Mouse (Mus musculus) cerebellum, adult 11 months (tissue): ENCODE results near the gene Ptgr2.
"Not testable (repeated sequence)": the region's sequence is repeated elsewhere in the genome, so short reads cannot be mapped to it uniquely, and the experiment has no call there.

ENCODE experiments used
- DNase-seq: peaks from one replicate; pipeline ENCODE4 v3.0.0; 2022

Ptgr2 gene

DNA sequence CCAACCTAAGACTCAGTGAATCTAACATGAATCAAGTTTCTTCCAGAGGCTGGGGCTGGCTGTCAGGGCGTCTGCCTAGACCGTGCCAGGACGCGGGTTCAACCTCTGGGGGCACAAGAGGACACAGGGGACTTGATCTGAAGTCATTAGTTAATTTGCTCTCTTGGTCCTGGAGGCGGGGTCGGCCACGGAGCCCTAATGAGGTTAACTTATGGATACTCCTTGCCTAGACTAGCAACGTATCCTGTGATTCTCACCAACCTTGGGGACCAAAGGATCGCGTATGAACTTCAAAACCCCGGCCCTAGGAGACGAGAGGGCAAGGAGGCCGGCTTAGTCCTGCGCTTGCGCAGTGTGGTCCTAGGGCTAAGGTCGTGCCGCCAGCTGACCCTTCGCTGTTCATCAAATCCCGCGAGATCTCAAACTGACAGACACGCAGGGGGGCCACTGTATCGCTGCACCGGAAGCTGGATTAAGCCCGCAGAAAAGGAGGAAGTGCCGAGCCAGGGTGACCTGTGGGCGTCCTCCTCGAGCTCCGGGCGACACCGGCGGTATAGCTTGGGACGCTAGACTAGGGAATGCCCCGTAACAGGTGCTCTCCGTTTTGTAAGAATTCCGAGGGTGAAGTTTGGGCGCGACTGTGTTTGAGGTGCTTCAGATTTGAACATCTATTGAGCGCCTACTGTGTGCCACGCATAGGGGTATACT is at the start of gene Ptgr2:
TSS of gene Ptgr2 (plus strand) at position 348 of the 708 bp plus-strand sequence.
- peak; percentile 87 for DNase-seq

DNA sequence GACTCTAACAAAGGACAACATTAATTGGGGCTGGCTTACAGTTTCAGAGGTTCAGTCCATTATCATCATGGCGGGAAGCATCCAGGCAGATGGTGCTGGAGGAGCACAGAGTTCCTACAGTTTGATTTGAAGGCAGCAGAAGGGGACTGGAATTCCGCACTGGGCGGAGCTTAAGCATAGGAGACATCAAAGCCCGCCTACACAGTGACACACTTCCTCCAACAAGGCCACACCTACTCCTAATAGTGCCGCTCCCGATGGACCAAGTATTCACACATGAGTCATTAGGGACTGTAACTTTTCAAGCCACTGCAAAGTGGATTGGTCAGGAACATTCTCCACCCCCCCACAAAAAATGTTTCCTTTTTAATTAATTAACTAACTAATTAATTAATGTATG is 49.5 kb upstream of the Ptgr2 start:
- DNase-seq, result no peak

DNA sequence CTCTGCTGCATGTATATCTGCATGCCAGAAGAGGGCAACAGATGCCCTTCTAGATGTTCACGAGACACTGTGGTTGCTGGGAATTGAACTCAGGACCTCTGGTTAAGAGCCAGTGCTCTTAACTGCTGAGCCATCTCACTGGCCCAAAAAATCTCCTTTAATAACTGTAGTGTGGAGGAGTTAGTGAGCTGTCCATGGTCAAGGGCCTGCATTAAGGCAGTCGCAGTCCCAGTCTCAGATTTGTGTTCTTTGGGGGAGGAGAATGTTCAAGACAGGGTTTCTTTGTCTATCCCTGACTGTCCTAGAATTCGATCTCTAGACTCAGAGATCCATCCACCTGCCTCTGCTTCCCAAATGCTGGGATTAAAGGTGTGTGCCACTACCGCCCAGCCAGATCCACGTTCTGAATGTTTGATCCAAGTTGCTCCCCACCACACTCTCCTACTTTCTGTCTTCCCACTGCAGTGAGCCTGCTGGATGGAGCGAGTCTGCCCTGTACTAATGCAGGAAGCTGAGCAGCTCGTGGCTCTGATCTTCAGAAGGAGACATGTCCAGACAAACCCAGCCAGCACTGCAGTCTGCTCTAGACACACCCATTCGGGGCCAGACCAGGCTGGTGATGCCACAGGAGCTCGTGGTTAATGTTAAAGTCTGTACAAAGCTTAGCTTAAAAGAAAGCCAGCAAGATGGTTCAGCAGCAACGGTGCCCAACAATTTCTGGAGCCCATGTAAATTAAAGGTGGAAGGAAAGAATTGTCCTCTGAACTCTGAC is 48.9 kb upstream of the Ptgr2 start:
- no peak for DNase-seq

DNA sequence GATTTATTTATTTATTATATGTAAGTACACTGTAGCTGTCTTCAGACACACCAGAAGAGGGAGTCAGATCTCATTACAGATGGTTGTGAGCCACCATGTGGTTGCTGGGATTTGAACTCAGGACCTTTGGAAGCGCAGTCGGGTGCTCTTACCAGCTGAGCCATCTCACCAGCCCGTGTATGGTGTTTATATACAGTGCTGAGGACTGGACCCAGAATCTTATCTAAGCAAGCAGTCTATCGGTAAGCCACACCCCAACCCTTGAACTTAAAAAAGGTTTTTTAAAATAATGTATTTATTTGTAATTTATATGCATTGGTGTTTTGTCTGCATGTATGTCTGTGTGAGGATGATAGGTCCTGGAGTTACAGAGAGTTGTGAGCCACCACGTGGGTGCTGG is 48.0 kb upstream of the Ptgr2 start:
- not testable (repeated sequence) for DNase-seq

DNA sequence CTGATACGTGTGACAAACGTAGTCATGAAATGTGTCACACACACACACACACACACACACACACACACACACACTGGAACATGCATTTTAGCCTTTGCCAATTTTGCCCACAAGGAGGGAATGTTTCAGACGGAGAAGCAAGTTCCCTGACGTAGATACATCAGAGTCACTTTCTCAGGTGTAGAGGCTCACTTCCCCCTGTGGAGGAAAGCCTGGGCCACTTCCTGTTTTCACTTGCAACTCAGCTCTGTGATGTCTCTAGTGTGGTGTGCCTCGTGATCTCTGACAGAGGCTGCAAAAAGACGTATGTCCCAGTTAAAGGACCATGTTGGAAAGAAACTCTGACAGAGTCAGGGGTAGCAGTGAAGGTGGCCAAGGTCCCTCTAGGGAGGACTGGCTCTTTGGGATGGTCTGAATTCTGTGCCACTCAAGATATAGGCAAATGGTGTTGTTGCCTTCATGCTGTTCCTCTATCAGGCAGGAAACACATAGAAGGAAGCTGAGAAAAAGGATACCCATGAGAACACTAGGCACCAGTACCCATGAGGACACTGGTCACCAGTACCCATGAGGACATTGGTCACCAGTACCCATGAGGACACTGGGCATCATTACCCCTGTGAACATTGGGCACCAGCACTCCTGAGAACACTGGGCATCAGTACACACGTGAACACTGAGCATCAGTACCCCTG is 41.8 kb upstream of the Ptgr2 start:
- no peak for DNase-seq

DNA sequence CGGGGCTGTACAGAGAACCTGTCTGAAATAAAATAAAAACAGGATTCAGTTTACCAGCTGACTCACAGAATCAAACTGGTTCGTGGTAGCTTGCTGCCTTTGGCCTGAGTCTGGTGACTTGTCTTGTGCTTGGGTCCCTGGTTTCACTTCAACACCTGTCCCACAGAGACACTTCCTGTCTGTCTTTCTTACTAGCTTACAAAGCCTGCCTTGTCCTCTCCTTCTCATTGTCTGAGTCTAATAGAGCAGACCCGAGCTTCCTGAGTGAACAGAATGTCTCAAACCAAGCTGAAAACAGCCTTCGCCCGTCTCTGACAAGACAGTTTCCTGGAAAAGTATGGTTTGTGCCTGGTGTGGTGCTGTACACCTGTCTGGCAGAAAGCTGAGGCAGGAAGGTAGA is 39.3 kb upstream of the Ptgr2 start:
- no peak for DNase-seq

DNA sequence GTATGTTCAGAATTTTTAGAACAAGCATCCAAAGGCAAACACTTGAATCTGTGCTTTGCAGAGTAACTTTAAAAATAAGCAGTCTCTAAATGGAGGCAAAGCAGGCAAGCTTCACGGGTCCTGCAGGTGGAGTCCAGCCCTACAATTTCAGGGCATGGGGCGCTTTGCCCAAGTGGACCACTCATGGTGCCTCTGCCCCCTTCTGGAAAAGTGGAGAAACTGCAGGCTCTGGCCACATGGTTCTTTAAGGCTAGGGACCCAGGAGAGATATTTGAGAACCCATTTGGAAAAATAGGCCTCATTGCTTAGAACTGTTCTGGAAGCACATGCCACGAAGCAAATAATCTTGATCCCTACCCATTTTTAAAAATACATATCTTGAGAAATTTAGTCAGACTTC is 35.8 kb upstream of the Ptgr2 start:
- peak; percentile 44 for DNase-seq

DNA sequence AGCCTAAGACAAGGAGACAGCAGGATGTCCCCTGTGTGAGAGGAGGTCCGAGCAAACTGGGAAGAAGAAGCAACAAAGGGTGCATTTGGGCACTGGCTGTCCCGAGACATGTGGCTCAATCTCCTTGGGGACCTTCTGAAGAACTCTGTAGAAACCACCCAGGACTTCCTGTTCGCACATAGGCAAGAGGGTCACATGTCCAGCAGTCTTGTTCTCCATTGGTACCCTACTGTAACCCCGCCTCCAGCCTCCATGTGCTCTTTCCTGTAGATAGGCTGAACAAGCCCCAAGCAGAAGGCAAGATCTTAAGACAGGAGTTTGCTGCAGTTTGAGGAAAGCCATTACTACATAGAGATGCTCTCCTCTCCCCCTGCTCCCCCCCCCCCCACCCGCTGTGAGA is 32.2 kb upstream of the Ptgr2 start:
- no peak for DNase-seq

DNA sequence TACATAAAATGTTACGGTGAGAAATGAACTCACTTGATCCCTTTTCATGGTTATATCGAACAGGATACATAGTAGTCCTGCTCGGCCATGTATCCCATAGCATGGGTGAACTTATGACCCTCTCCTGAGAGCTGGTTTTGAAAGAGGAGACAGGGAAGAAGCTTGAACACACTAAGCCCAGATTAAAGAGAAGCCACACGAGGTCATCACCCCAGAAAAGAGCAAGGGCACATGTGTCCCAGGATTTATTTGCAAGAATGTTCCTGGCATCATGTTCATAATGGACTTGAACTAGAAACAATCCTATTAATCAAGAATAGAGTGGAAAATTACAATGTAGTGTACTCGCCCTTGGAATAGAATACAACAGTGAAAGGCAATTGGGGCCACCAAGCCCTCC is 30.1 kb upstream of the Ptgr2 start:
- DNase-seq, result no peak

DNA sequence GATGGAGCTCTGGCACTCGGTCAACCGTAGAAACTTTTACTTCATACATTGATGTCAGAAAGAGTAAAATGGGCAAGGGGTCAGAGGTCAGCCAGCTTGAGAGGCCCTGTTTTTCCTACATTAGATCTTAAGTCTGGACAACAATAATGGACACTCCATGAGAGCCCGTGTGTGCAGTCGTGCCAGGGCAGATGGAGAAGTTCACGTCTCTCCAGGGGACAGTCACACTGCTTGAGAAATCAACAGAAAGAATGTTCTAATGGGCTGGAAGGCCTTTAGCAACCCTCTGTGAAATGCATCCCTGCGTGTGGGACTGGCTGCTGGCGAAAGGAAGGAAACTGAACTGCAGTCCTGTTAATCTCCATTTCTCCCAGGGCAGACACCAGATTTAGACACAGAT is 24.7 kb upstream of the Ptgr2 start:
- no peak for DNase-seq

DNA sequence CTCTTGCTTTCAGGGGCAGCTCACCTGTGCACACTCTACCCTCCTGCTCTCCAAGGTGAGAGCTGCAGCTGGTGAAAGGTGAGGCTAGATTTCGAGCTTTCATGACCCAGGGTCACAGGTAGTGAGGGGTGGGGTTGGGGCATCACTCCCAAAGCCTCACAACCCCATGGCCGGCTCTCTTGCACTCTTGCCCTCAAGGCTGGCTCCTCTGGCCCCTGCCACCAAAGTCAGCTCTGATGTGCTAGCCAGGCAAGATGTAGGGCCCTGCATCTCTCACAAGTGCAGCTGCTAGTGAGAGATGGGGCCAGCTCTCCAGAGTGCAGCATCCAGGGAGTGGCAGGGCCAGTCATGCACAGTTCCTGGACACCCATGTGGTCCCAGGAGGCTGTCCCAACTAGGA is 17.8 kb upstream of the Ptgr2 start:
- no peak for DNase-seq

DNA sequence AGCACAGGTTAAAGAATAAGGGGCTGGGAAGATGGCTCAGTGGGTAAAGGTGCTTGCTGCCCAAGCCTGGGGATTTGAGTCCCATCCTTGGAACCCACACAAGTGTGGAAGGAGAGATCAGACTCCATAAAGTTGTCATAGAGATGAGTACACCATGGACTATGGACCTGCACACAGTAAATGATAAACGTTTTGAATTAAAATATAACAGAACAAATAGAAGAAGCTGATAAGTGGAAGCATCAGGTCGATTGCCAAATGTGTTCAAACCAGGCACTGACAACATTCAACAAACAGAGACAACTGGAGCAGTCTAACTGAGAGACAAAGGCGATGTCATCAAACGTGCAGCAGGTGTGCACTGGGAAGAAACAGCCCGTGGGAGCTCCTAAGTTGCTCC is 11.7 kb upstream of the Ptgr2 start:
- DNase-seq, result no peak

DNA sequence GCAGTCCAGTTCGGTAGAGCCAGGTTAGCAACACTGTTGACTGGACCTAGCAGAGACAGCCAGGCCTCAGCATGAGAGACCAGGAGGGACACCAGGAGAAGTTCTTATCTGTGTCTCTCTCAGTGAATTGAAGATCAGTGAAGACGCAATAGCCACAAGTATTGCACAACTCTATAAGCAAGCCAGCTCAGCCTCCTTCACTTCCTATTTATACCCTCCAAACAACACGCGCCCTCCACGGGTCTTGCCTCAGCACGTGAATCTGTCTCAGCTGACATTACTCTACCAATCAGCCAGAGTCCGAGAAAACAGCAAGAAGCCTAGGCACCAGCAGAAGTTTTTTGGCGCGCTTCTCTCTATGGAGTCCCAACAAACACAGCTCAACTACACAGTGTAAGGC is 9.7 kb upstream of the Ptgr2 start:
- DNase-seq, result no peak

DNA sequence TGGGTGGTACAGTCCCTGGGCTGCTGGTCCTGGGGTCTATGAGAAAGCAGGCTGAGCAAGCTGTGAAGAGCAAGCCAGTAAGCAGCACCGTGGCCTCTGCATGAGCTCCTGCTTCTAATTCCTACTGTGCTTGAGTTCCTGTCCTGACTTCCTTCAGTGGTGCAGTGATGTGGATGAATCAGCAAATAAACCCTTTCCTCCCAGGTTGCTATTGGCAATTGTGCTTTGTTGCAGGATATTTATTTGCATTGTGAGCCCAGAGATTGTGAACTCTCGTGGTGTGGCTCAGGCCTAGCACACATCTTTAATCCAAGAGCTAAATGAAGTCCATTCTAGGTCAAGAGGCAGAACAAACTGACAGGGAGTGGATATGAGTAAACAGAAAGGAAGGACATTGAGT is 8.7 kb upstream of the Ptgr2 start:
- DNase-seq, result no peak

DNA sequence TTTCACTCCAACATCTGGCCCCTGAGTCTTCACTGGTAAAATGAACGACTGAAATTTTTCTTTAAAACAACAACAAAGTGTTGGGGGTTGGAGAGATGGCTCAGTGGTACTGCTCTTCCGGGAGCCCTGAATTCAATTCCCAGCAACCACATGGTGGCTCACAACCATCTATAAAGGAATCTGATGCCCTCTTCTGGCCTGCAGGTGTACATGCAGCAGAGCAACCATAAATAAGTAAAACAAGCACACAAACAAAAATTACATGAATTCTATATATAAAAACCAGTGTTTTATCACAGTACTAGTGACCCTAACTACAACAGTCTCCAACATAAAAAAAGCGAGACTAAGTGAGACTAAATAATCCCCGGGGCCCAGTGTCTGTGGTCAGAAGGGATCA is 8.2 kb upstream of the Ptgr2 start:
- DNase-seq, result no peak

DNA sequence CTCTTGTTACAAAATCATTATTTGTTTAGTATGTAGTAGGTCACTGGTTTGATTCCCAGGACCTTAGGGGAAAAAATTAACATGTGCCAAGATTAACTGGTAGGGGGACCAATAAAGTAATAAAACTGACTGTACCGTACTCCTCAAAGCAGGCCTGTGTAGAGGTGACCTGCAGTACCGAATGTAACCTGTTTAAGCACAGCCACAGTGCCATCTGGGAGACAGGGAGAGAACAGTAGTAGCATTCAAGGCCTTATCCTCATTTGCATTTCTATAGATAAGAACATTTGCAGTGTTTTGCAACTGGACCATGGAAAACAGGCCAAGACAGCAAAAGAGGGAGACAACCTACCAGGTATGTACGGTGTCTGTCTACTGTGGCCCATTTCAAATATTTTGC is 7.2 kb upstream of the Ptgr2 start:
- DNase-seq, result no peak

DNA sequence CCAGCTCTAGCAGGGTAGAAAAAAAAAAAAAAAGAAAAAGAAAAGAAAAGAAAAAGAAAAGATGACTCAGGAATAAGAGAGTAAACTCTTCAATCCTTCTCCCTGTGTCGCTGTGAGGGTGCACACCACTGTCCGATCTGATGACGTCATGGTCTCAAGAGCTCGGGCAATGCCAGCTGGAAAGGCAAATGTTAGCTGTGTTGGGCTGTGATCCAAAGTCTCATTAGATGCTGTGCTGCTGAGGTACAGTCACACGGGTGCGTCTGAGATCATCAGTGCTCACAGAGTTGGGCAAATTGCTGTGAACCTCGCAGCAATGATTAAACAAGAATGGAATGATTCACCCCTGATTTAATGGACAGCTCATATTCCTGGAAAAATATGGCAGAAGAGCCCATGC is 6.1 kb upstream of the Ptgr2 start:
- no peak for DNase-seq

DNA sequence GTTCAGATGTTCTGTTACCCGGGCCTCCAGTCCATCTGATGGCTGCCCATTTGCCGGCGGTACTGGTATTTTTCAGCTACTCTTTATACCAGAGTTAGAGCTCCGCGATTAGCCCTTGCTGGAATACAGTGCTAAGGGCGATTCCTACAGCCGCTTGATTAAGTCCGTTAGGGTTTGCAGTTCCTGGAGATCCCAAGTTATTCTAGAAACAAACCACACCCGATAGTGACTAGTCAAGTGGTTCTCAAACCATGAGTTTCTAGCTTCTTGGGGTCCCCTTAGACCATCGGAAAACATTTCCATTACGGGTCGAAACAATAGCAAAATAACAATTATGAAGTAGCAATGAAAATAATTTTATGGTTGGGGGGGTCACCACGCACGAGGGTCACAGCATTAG is 641 bp upstream of the Ptgr2 start:
- DNase-seq, result no peak

DNA sequence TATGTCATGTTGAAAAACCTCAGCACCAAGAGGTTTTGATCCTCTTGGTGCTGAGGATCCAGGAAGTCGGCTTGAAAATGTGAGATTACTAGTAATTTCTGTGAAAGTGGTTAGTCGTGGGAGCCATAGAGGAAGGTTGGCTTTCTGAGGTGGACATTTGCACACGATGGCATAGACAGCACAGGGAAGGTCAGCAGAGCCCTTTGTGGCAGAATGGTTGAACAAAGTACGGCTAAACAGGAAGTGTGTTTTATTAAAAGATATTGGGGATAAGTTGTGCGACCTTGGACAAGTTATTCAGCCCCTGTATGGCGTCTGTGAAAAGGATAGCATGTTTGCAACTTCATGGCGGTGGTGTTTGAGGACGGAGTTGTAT is 549 bp downstream of the Ptgr2 start:
- no peak for DNase-seq

DNA sequence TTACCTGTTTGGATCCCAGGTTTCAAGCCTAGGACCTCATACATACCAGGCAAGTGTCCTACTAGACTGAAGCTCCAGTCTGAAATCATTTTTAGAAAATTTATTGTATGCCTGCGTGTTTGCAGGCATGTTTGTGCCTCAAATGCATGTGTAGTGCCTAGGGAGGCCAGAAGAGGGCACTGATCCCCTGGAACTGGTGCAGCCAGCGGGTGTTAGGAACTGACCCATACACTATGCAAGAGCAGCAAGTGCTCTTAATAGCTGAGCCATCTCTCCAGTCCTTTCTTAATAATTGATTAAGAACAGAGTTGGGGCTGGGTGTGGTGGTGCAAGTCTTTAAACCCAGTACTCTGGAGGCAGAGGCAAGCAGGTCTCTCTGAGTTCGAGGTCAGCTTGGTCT is 3.4 kb downstream of the Ptgr2 start:
- no peak for DNase-seq

DNA sequence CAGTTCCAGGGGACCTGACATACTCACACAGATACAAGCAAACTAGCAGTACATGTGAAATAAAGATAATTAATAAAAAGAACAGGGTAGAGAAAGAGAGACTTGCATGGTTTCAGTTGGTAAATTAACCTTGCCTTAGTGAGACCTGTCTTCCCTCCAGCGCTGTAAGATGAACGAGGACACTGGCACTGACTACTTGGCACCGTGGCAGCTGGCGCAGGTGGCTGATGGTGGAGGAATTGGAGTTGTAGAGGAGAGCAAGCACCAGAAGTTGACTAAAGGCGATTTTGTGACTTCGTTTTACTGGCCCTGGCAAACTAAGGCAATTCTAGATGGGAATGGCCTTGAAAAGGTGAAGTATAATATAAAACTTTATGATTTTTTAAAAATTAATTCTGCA is 12.8 kb downstream of the Ptgr2 start:
- DNase-seq, result no peak

DNA sequence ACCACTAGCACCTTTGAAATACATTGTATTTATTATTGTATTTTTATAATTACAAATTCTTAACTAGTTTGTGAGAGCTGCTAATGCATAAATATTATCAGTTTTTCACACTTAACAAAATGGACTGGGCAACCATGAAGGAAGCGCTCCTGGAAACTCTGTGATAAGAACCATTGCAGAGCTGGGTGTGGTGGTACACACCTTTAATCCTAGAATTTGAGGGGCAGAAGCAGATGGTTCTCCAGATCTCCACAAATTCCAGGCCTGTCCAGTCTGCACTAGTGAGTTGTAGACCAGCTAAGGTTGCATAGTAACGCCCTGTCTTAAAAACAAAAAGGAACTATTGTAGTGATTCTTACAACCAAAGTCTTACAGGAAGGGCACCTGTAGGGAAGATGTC is 14.2 kb downstream of the Ptgr2 start:
- no peak for DNase-seq

DNA sequence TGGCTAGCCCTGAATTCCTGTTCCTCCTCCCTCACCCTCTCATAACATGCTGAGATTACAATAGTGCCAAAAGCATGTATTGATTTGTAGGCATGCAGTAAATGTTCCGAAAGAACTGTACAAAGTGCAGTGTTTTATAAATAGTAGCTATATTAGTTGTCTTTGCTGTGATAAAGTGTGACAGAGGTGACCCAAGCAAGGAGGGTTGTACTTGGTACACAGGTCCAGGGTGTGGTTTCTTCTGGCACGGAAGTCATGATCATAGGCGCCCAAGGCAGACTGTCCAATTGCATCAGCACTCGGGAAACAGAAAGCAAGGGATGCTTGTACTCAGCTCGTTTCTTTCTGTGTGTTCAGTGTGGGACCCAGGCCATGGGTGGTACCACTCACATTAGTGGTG is 19.1 kb downstream of the Ptgr2 start:
- DNase-seq, result no peak

DNA sequence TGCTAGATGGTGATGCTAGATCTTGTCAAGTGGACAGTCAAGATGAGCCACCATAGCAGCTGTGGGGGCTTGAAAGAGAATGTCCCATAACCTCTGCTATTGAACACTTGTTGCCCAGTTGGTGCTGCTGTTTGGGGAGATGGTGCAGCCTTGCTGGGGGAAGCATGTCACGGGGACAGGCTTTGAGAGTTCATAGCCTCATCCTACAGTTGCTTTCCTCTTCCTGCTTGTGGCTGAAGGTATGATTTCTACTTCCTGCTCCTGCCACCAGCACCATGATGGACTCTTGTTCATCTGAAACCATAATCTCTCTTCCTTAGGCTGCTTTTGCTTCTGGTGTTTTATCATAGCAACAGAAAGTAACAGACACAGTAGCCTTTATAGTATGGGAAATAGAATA is 19.5 kb downstream of the Ptgr2 start:
- no peak for DNase-seq
